Mouse (Mus musculus): ENCODE measurements around the gene Pgls. TPM values are rescaled to one million over a fixed set of nuclear protein-coding genes. Genes with fewer than 3 reads are reported as not detected.

Pgls gene
- total and polyA plus RNA-seq, 2 experiments from 2014 or later = 293 to 399 TPM

GRCm38 (mm10) chr8:71558958-71559690 lies 32.9 kb upstream of the Pgls start:
- Histone ChIP-seq H3K36me3 (ENCODE audit: insufficient read depth, low read length) (no peaks in the 10 kb centered on the region), H3K9ac (replicated peaks; ENCODE audit: low read length, poor library complexity, severe bottlenecking) (no peak overlapping the region), H3K4me1 (ENCODE audit: insufficient read depth, low read length) (peaks cover 8% of the 10 kb centered on the region; the same call in 1 of the 2 replicates), H3K4me2 (ENCODE audit: low read depth, low read length, poor library complexity, severe bottlenecking) (peak overlapping the region; percentile 23), H3K27me3 (ENCODE audit: insufficient read depth, low read length) (peaks cover 70% of the 10 kb centered on the region), H3K9me3 (ENCODE audit: low read length) (no peaks in the 10 kb centered on the region), H3K4me3 (ENCODE audit: low read depth, low read length) (peak overlapping the region; percentile 19; the same call in 1 of the 2 replicates), H3K27ac (ENCODE audit: low read depth, low read length) (no peak overlapping the region)
- DNase-seq (ENCODE audit: low spot score) (peak; percentile 35), ATAC-seq (ENCODE audit: low FRiP score) (no peak)
- no peak for TF ChIP-seq CTCF (IDR thresholded peaks at IDR 0.05)
- 2% methylated on average over 24 of the region's 24 CpGs for WGBS

GRCm38 (mm10) chr8:71560071-71560470 lies 31.9 kb upstream of the Pgls start:
- no peak for DNase-seq (ENCODE audit: low spot score)
- Histone ChIP-seq H3K36me3 (ENCODE audit: insufficient read depth, low read length) (no peaks in the 10 kb centered on the region), H3K4me1 (ENCODE audit: insufficient read depth, low read length) (peaks cover 8% of the 10 kb centered on the region; the same call in 1 of the 2 replicates), H3K4me2 (ENCODE audit: low read depth, low read length, poor library complexity, severe bottlenecking) (no peak overlapping the region), H3K9me3 (ENCODE audit: low read length) (no peaks in the 10 kb centered on the region), H3K9ac (replicated peaks; ENCODE audit: low read length, poor library complexity, severe bottlenecking) (no peak overlapping the region), H3K4me3 (ENCODE audit: low read depth, low read length) (no peak overlapping the region), H3K27ac (ENCODE audit: low read depth, low read length) (no peak overlapping the region), H3K27me3 (ENCODE audit: insufficient read depth, low read length) (peaks cover 70% of the 10 kb centered on the region)
- no peak for ATAC-seq (ENCODE audit: low FRiP score)
- TF ChIP-seq CTCF (IDR thresholded peaks at IDR 0.05) = no peak
- 78% methylated on average over 3 of the region's 3 CpGs for WGBS

GRCm38 (mm10) chr8:71560765-71561164 lies 31.2 kb upstream of the Pgls start:
- DNase-seq (ENCODE audit: low spot score) = no peak
- TF ChIP-seq CTCF (IDR thresholded peaks at IDR 0.05) = no peak
- WGBS = 89% methylated on average over 5 of the region's 5 CpGs
- Histone ChIP-seq H3K9ac (replicated peaks; ENCODE audit: low read length, poor library complexity, severe bottlenecking) (no peak overlapping the region), H3K27me3 (ENCODE audit: insufficient read depth, low read length) (peaks cover 67% of the 10 kb centered on the region), H3K4me3 (ENCODE audit: low read depth, low read length) (no peak overlapping the region), H3K4me1 (ENCODE audit: insufficient read depth, low read length) (peaks cover 8% of the 10 kb centered on the region; the same call in 1 of the 2 replicates), H3K36me3 (ENCODE audit: insufficient read depth, low read length) (no peaks in the 10 kb centered on the region), H3K4me2 (ENCODE audit: low read depth, low read length, poor library complexity, severe bottlenecking) (no peak overlapping the region), H3K27ac (ENCODE audit: low read depth, low read length) (no peak overlapping the region), H3K9me3 (ENCODE audit: low read length) (no peaks in the 10 kb centered on the region)
- no peak for ATAC-seq (ENCODE audit: low FRiP score)

GRCm38 (mm10) chr8:71561401-71561800 lies 30.6 kb upstream of the Pgls start:
- peaks cover 8% of the 10 kb centered on the region; the same call in 1 of the 2 replicates for H3K4me1 ChIP-seq (ENCODE audit: insufficient read depth, low read length)
- DNase-seq (ENCODE audit: low spot score) (peak; percentile 74), ATAC-seq (ENCODE audit: low FRiP score) (no peak)
- no peaks in the 10 kb centered on the region for H3K9me3 ChIP-seq (ENCODE audit: low read length)
- no peak overlapping the region for H3K4me2 ChIP-seq (ENCODE audit: low read depth, low read length, poor library complexity, severe bottlenecking)
- no peak overlapping the region for H3K4me3 ChIP-seq (ENCODE audit: low read depth, low read length)
- H3K36me3 ChIP-seq (ENCODE audit: insufficient read depth, low read length) = no peaks in the 10 kb centered on the region
- WGBS = 4% methylated on average over 15 of the region's 15 CpGs
- peaks cover 61% of the 10 kb centered on the region for H3K27me3 ChIP-seq (ENCODE audit: insufficient read depth, low read length)
- TF ChIP-seq CTCF (IDR thresholded peaks at IDR 0.05) = peak; percentile 91
- H3K27ac ChIP-seq (ENCODE audit: low read depth, low read length) = no peak overlapping the region
- H3K9ac ChIP-seq (replicated peaks; ENCODE audit: low read length, poor library complexity, severe bottlenecking) = no peak overlapping the region

GRCm38 (mm10) chr8:71562751-71563150 lies 29.2 kb upstream of the Pgls start:
- Histone ChIP-seq H3K9me3 (ENCODE audit: low read length) (no peaks in the 10 kb centered on the region), H3K4me3 (ENCODE audit: low read depth, low read length) (peak overlapping the region; percentile 28), H3K36me3 (ENCODE audit: insufficient read depth, low read length) (no peaks in the 10 kb centered on the region), H3K4me1 (ENCODE audit: insufficient read depth, low read length) (peaks cover 8% of the 10 kb centered on the region; the same call in 1 of the 2 replicates), H3K9ac (replicated peaks; ENCODE audit: low read length, poor library complexity, severe bottlenecking) (no peak overlapping the region; the same call in 1 of the 2 replicates), H3K27ac (ENCODE audit: low read depth, low read length) (no peak overlapping the region), H3K4me2 (ENCODE audit: low read depth, low read length, poor library complexity, severe bottlenecking) (peak overlapping the region; percentile 41), H3K27me3 (ENCODE audit: insufficient read depth, low read length) (peaks cover 52% of the 10 kb centered on the region)
- peak; percentile 33 for DNase-seq (ENCODE audit: low spot score)
- ATAC-seq (ENCODE audit: low FRiP score) = peak; percentile 39; the same call in 1 of the 2 replicates
- peak; percentile 77 for TF ChIP-seq CTCF (IDR thresholded peaks at IDR 0.05)
- WGBS = under 1% methylated on average over 31 of the region's 33 CpGs

- Histone ChIP-seq H3K27me3 (ENCODE audit: insufficient read depth, low read length) (peaks cover 40% of the 10 kb centered on the region), H3K36me3 (ENCODE audit: insufficient read depth, low read length) (no peaks in the 10 kb centered on the region), H3K4me1 (ENCODE audit: insufficient read depth, low read length) (peaks cover 7% of the 10 kb centered on the region; the same call in 1 of the 2 replicates), H3K9ac (replicated peaks; ENCODE audit: low read length, poor library complexity, severe bottlenecking) (no peak overlapping the region), H3K9me3 (ENCODE audit: low read length) (no peaks in the 10 kb centered on the region), H3K27ac (ENCODE audit: low read depth, low read length) (no peak overlapping the region), H3K4me2 (ENCODE audit: low read depth, low read length, poor library complexity, severe bottlenecking) (no peak overlapping the region), H3K4me3 (ENCODE audit: low read depth, low read length) (no peak overlapping the region)
- TF ChIP-seq CTCF (IDR thresholded peaks at IDR 0.05) = peak; percentile 51
- ATAC-seq (ENCODE audit: low FRiP score) (no peak), DNase-seq (ENCODE audit: low spot score) (no peak)
- WGBS = 90% methylated on average over 4 of the region's 4 CpGs
Observed at GRCm38 (mm10) chr8:71563992-71564391, 28.0 kb upstream of the Pgls start.
